Mouse (Mus musculus) right cerebral cortex, postnatal 14 days (tissue): Measurements from ENCODE around the gene Exph5.
A peak's percentile ranks its signal among the peaks of the same experiment; 100 is the strongest.

ENCODE experiments used
- DNase-seq: peaks from one replicate; pipeline ENCODE4 v3.0.0; 2022

Exph5 gene

GRCm38 (mm10) chr9:53301269-53301720 is at the start of gene Exph5:
TSS of gene Exph5 (plus strand) at chr9:53301670.
- DNase-seq, result peak; percentile 64

DNA sequence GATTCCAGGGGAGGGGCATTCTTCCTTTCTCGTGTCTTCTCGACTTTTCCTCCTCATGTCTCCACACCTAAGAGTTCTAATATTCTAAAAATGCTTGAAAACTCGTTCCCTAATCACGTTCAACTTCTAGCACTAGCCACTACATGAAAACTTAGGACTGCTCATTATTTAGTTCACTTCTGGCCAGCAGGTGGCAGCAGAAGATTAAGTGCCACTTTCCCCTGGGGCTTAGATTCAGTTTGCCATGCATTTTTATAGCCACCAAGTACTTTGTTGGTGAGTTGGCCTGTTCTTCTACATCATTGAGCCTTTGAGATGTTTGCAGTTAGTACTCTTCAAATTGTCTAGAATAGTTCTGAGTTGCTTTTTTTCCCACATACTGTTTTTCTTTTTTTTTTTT is 47.1 kb upstream of the Exph5 start:
- peak; percentile 83 for DNase-seq

DNA sequence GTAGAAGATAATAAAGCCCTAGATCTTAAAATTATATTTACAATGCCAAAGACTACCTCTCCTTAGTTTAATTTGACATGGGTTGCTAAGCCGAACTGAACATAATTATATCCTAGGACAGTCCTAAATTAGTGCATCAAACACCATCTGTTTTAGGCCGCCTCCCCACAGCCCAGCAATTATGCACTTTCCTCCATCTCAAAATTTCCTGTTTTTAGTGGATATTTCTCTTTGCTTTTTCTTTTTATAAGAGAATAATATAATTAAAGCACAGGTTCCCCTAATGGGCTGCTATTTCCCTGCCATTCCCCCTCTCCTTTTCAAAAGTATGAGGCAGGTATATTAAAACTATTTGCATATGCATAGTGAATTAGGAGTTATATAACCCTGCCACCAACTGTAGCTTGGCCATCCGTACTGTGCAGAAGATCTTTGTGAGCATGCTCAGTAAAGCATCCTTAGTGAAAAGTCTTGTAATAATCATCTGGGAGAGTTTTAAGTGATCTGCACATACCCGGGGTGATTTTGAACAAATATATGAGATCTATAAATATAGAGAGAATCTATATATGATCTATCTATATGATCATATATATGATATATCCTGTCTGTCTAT is 44.7 kb upstream of the Exph5 start:
- no peak for DNase-seq

DNA sequence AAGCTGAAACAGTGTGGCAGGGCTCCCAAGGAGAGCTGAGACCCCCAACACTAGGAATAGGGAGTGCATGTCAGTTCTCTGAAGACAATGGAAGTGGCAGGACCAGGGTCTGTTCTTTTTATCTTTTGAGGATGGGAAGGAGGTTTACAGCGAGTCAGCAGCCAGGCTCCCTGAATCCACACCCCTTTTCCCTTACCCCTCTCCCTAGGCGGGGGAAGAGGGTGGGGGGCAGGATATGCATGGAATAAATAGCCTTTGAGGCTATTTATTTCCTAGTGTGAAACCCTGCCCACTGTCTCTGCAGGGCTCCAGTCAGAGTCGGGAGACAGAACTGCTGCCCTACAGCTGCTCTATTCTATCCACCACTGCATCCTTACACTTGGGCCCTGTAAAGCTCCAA is 43.7 kb upstream of the Exph5 start:
- DNase-seq, result peak; percentile 9

GRCm38 (mm10) chr9:53258199-53258598 is 43.3 kb upstream of the Exph5 start:
- no peak for DNase-seq

DNA sequence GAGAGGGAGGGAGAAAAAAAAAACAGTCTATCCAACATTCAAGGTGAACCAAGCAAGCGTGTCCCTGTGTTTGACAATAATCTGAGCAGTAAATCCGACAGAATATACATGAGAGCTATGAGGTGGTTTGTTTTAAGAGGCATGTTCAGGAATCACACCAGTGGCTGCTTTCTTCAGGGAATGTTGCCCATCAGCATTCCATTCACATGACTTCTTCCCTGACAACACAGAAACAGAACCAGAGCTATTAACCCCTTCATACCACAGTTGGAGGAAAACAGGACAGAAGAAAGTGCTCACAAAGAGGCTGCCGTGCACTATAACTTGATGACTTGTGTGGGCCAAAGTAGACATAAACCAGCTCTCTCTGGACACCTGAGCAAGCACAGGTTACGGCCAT is 37.1 kb upstream of the Exph5 start:
- DNase-seq, result no peak

- no peak for DNase-seq
These were observed 35.9 kb upstream of the Exph5 start for GRCm38 (mm10) chr9:53265589-53265988.

DNA sequence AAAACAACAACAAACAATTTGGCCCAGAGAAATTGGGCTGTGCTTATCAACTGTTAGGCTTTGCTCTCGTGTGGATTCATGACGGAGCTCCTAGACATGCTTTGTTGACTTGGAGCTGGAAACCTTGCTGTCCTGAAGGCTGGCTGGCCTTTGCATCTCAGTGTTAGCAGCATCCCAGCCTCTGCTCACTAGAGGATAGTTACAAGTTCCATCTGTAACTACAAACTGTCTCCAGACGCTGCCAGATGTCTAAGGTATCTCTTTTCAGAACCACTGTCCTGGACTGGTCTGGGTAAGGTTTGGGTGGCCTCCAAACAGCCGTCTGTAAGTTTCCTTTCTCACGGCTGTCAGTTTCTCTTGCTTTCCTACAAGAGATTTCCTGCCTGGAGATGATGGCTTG is 33.4 kb upstream of the Exph5 start:
- no peak for DNase-seq

DNA sequence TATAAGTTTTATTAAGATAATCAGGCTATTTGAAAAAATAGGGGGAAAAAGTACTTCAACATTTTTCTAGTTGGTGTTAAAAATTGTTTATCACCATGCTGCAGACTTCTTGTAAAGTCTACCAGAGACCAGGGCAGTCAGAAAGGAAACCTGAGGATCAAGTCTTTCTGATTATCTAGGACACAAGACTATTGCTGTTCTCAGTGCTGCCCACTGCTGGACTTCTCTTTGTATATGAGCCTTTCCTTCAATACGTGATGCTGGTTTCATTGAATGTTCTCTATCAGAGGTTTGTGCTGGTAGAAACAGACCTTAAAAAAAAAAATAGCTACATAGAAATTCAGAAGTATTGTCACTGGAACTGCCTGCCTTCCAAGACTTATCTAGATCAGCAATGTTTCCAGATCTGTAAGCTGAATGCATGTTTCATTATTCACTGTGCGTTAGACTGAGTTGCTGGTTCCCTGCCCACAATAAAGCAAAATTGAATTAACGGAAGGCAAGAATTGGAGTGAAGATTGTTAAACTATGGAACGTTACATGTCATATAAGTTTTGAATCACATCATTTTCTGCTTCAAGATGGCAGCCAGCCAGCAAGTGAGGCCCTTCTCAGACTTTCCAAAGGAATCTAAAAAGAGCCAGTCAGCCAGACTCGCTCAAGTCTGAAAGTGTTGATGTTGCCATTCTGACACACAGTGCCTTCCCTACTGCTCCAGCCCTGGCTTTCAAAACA is 32.6 kb upstream of the Exph5 start:
- DNase-seq, result peak; percentile 28

GRCm38 (mm10) chr9:53269466-53269755 is 32.1 kb upstream of the Exph5 start:
- no peak for DNase-seq

GRCm38 (mm10) chr9:53271281-53272022 is 30.0 kb upstream of the Exph5 start:
- DNase-seq, result no peak

GRCm38 (mm10) chr9:53272207-53272606 is 29.3 kb upstream of the Exph5 start:
- no peak for DNase-seq

GRCm38 (mm10) chr9:53272714-53273113 is 28.8 kb upstream of the Exph5 start:
- no peak for DNase-seq

- DNase-seq, result no peak
These were observed 25.1 kb upstream of the Exph5 start for GRCm38 (mm10) chr9:53276381-53276780.

GRCm38 (mm10) chr9:53278997-53279396 is 22.5 kb upstream of the Exph5 start:
- DNase-seq, result no peak

DNA sequence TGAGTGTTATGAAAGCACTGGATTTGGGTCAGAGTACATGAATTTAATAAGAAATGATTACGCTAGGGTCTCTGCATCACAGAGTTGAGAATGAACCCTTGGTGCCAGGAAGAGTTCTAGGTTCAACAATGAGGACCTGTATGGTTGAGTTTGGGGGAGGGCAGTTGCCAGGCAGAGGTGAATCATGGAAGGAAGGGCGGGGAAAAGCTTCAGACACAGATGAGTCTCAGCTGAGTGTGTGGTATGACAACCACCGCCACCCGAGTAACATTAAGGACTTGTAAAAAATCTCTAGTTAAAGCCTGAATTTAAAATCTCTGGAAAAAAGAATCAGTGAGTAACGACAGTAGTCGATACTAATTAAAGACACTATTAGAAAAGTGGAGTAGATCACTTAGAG is 14.7 kb upstream of the Exph5 start:
- no peak for DNase-seq

DNA sequence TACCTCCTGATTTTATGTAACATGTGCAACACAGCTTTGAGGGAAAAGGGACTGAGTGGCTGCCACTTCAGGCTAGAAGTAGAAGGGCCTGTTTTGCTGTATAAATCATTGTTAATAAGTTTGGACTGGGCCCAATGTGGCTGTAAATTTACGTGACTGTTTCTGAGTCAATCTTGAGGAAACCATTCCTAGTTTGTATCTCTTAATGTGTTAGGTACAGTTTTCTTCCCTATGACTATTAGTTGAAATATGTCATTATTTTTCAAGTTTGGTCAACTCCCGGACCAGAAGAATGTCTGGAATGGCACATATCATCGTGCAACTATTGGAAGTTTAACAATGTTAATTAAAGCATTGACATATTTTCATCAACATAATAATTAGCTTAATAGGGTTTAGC is 11.5 kb upstream of the Exph5 start:
- DNase-seq, result no peak

GRCm38 (mm10) chr9:53292833-53293232 is 8.6 kb upstream of the Exph5 start:
- DNase-seq, result no peak

DNA sequence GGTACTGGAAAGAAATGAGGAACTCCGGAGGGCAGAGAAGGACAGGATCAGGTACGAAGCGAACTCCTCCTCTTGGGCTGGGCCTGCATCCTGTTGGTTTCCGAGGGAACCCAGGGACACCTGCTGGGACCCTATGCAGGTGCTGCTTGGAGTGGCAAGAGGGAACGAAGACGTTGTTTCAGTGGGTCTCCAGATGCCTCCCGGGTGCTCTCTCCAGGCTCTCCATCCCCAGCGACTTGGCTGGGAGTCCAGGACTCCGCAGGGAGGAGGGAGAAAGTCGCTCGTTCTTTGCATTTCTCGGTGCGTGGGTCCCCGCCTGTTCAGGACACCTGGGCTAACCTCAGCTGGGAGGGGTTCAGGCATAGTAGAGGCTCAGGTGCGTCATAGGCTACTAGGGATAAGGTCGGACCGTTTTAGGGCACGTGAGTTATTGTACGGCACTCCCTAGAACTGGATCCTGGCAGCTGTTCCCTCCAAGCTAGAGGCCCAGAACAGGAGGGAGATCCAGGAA is 386 bp downstream of the Exph5 start:
- DNase-seq, result no peak

DNA sequence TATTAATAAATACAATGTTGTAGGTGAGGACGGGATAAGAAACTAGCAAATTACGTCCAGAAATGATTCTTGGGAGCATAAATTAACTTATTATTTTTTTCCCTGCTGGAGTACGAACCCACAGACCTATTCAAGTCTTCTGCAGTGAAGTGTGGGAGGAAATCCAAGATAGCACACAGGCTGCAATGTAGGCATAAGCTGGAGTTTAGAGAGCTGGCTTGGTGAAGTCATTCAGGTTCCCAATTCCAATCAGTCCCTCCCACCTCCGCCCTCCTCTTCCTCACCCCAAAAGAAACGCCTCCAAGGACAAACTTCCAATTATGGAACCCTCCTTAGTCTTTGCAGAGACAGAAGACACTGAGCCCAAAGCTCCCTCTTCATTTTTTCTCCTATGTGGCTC is 945 bp downstream of the Exph5 start:
- no peak for DNase-seq

DNA sequence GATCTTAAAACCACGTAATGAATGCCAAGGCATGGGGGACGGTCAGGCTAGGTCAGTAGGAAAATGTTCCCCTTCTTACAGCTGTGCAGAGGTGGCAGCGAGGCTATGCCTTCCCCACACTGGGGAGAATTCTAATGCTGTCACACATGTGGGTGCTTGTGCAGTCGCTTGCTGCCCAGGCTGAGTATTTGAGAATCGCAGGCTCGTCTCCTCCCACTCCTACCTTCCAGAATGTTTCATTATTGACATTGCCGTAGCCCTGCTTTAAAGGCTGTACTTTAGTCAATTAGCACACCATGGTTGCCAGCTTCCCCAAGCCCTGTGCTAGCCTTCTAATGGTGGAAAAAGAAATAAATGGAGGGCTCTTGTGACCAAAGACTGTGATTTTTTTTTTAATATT is 6.4 kb downstream of the Exph5 start:
- DNase-seq, result no peak

- no peak for DNase-seq
These were observed 11.5 kb downstream of the Exph5 start for GRCm38 (mm10) chr9:53312981-53313380.

DNA sequence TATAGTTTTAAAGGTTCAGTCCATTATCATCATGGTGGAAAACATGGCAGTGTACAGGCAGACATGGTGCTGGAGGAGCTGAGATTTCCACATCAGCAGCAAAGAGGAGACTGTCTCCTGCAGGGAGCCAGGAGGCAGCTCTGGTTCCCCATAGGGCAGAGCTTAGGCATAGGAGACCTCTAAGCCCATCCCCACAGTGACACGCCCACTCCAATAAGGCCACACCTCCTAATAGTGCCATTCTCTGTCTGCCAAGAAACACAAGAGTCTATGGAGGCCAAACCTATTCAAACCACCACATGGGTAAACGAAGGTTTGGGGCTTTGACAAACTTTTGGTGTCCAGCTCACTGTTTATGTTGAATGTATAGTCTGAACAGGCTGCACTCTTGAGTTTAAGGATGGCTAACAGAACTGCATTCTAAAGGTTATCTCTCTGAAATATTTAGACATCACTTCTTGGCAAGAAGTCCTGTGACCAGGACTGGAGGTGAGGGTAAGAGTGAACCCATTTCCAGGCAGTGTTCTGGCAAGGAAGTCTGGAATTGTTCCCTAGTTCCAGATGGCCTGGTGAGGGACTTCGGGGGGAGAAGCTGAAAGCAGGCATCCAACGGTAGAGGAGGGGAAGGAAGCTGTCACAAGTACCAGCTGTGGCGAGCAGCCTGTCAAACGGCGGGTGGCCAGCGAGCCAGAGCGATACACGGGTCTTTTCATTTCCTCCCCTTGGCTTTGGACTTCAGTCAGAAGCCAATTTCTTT is 19.6 kb downstream of the Exph5 start:
- DNase-seq, result no peak
